In the genomic region with DNA sequence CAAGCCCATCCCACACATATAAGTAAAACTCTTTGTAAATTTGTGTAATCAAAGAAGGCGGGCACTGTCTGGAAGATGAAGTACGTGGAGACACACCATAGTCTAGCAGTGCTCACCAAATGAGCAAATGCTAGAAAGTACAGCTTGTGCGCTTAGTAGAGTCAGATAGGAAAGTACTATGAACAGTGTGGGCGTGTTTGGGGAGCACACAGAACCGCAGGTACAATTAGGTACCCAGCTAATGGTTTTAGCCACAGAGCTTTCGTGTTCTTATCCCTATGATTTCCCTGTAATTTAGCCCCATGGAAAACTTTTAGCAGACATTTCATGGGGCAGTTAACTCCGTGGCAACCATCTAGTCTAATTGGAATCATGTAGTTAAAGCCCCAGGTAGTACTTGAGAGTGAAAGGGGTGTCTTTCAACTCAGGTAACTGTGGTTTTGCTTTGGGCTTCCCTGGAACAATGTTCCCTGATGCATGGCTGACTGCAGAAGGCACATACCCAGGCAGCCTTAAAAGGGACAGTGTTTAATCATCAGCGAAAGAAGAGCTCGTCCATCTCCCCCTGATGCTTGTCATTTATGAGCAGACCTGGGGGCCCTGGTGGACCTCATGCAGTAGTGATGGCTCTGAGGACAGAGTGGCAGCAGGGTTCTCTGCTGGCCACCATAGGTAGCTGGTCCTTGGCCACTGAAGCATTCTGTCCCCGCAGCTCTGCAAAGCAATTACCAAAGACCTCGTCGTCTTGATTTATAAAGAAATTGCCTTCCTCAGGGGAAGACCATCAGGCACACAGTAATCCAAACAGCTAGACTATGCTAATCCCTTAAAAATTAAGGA, we compare ENCODE assay signal across 1 mouse cellular context.
TF ChIP-seq lines count a peak whose summit lies in the region.

No protein-coding gene starts in this region.

TF ChIP-seq in CH12.LX, 34 proteins besides CTCF, POLR2A, EP300 and RAD21 (continued from another document):
- no peak for TF ChIP-seq MEF2A (IDR thresholded peaks at IDR 0.05; ENCODE audit: borderline replicate concordance, low read depth, low read length)
- no peak for TF ChIP-seq CHD1 (IDR thresholded peaks at IDR 0.05; ENCODE audit: low read depth, low read length)
- TF ChIP-seq ZNF384 (IDR thresholded peaks at IDR 0.05; ENCODE audit: low read depth, low read length), result no peak
- no peak for TF ChIP-seq MAX (IDR thresholded peaks at IDR 0.05; ENCODE audit: low read length)
- TF ChIP-seq MAZ (IDR thresholded peaks at IDR 0.05; ENCODE audit: low read depth, low read length), result no peak
- TF ChIP-seq ZMIZ1 (IDR thresholded peaks at IDR 0.05; ENCODE audit: low read depth, low read length), result no peak
- no peak for TF ChIP-seq UBTF (IDR thresholded peaks at IDR 0.05; ENCODE audit: low read depth, low read length)
